Mouse (Mus musculus) CD8-positive naive resting alpha-beta T cell, adult 2 months (primary cell): ENCODE data around the gene Mprip.
"Not testable (repeated sequence)": the region's sequence is repeated elsewhere in the genome, so short reads cannot be mapped to it uniquely, and the experiment has no call there.

Experiments
- DNase-seq, 2 experiments: peaks; one replicate each; pipeline ENCODE4 v3.0.0; 2022; ENCODE audit warnings: low read depth in 2 of 2, low spot score in 2 of 2

Gene Mprip

GRCm38 (mm10) chr11:59653003-59653402 lies 8.1 kb upstream of the Mprip start:
- peak in 1 of 2 experiments; percentile 8 for DNase-seq

DNA sequence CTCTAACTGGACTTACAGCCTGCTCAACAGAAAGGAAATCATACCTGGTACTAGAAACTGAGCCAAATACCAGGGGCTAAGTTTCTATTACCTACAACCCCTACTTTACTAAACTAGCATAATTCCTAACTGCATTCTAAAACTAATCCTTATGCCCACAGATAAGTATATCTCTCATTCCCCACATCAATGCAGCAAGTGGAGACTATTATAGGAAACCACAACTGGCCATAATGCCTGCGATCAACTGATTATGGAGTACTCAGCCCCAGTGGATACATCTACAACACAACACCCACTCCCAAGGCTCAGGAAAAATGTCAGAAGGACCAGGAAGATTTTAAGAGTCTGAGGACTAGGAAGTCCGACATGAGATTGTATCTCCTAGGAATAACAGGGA lies 7.6 kb upstream of the Mprip start:
- DNase-seq = no peak

DNA sequence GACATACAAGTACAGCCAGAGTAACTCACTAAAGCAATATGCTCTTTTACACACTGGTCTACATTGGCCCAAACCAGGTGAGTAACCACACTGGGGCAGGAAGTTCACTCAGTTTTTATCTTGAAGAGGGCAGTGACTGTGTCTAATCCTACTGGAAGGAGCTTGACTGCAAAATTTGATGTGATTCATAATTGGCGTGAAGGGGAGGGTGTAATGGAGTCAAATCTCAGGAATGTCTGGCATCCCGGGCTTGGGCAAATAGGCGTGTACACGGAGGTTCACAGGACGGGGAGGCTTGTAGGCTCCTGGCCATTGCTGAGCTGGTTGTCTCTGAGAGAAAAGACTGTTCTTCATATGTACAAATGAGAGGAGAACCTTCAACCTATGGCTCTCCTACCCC lies 5.8 kb upstream of the Mprip start:
- DNase-seq = no peak

DNA sequence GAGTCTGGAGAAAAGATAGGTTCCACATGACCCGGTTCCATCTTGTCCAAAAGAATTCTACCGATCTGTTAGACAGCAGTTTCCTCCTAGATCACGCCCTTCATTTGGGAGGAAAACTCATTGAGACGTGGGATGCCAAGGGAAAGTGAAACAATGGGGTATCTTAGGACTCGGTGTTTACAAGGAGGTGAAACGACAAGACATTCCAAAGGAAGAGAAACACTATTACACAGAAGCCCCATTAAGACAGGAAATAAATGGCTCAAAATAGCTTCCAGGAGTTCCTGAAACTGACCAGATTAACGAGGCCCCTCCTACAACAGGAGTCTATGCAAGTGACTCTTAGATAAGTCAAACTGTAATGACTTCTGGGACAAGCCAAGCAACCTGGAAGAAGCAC lies 5.1 kb upstream of the Mprip start:
- no peak for DNase-seq

GRCm38 (mm10) chr11:59661601-59662248 lies 620 bp downstream of the Mprip start:
- DNase-seq = no peak

DNA sequence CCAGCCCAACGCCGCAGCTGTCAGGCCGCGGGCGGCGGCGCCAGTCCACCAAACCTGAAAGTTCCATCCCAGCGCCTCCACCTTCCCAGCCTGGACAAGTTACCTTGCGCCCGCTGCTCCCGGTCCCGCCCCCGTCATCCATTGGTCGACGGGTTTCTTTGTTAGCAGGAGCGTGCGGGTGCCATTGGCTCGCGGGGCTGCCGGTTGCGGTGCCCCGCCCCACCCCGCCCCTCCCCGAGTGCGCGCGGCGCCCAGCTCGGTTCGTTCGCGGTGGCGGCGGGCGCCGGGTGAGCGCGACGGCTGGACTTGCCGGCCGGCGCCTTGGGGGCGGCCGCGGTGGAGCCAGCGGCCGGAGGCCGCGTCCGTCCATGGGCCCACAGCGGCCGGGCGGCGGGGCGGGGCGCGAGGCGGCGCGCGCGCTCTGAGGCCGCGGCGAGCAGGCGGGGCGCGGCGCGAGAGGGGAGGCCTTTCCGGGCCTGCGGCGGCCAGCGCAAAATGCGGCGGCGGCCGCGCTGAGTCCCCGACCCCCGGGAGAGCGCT lies 1.2 kb downstream of the Mprip start:
- DNase-seq = peak; percentile 61 to 70

- peak; percentile 9 to 20 for DNase-seq
These were observed 2.0 kb downstream of the Mprip start for GRCm38 (mm10) chr11:59662877-59663775.

- DNase-seq = no peak
These were observed 2.7 kb downstream of the Mprip start for GRCm38 (mm10) chr11:59663776-59664320.

DNA sequence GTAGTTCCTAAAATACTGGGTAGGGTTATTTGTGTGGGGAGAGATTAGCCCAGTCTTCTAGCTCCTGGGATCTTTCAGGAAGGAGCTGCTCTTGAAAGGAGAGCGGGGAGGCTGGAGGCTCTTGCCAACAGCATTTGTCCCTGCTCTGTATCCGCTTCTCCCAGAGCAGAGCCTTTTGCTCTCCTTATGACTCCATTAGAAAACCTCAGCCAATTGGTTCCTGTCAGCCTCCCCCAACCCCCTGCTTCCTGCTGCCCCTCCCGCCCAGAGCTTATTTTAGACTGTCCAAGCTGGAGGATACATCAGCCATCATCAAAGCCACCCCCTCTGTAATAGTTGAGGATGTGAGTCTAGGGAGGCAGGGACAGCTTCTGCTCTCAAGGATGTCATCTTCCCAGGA lies 3.7 kb downstream of the Mprip start:
- DNase-seq = no peak

- DNase-seq = no peak
These were observed 10.1 kb downstream of the Mprip start for GRCm38 (mm10) chr11:59671049-59671693.

DNA sequence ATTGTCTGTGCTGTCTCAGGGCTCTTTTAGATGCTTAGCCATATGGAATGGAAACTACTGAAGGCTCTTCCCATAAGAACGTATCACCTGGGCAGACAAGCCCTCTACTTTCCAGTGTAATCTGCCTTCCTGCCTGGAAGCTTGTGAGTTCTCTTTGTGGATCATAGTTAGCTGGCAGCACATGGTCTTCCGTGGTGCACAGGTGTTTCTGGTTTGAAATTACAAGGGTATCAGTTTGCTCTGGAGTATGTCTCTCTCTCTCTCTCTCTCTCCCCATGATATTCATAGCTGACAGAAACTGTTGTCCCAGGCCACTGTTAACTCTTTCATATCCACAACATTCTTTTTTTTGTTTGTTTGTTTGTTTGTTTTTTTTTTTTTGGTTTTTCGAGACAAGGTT lies 12.9 kb downstream of the Mprip start:
- no peak for DNase-seq

DNA sequence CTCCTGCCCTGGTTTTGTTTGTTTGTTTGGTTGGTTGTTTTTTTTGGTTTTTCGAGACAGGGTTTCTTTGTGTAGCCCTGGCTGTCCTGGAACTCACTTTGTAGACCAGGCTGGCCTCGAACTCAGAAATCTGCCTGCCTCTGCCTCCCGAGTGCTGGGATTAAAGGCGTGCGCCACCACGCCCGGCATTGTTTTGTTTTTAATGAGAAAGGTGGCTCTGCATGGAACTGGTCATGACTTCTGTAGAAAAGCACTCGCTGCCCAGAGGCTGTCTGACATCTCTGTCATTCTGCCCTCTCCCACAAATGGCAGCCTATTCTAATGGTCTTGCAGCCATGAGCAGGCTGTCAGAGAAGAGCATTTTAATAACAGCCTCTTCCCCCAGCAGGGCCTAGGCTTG lies 13.6 kb downstream of the Mprip start:
- DNase-seq = not testable (repeated sequence)

DNA sequence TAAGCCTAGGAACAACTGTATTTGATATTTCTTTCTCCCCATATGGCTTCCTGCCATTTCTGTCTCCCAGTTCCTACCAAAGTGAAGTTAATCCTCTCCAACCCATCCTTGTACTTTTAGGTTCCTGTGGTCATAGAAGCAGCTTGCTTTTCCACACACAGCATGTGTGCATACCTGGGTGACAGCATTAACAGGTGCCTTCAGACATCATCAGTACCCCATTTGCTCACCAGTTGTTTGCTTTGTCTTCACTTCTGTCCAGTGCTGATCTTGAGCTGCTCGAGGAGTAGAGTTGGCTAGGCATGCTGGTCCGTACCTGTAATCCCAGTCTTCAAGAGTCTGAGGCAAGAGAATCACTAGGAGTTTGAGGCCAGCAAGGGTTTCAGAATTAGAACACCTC lies 16.7 kb downstream of the Mprip start:
- no peak for DNase-seq

DNA sequence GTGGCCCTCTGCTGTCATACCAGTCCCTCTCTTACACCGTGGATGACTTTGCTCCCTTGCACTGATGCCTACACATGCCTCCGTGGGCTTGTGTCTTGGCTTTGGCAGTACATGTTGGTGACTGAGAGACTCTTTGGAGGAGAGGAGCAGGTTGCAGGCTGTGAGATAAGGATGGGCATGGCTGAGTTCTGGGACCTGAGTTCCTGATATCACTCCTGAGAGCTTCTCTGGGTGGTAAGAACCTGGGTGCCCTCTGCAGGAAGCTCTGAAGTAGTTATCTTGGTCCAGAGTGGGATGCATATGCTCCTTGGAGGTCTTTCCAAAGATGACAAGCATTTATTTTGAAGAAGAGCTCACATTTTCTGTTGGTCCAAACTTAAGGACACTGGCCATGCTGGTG lies 17.6 kb downstream of the Mprip start:
- no peak for DNase-seq

DNA sequence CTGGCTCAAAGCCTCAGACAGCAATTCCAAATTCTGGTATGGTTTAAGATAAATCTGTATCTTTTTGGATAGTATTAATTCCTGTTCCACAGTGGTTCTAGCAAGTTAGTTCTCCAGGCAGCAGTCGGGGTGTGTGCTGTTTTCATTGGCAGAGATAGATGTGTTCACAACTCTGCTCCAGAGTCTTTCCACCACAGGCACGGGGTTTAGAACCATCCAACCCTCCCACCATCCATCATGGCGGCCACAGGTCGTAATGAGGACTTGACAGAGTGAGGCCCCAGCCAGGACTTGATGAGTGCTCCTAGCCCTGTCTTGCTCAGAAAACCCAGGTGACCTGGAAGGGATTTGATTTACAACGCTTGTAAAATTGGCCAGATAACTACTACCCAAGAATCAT lies 19.0 kb downstream of the Mprip start:
- no peak for DNase-seq

DNA sequence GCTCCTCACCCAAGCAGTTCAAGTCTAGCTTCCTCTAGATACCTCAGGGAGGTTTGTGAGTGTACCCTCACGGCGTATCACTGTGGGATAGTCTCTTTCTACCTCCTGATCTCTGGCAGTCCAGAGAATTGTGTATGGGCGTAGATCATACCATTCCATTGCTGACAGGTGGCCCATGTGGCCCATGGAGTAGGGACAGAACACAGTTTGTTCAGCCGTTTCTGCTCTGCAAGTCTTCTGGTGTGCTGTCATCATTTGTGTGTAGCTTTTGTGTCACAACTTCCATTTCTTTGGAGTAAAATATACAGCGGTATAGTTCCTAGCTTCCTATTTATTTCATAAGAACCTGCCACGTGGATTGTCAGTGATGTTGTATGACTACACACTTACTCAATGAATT lies 23.9 kb downstream of the Mprip start:
- DNase-seq = no peak

- no peak for DNase-seq
These were observed 33.4 kb downstream of the Mprip start for GRCm38 (mm10) chr11:59694533-59694932.

DNA sequence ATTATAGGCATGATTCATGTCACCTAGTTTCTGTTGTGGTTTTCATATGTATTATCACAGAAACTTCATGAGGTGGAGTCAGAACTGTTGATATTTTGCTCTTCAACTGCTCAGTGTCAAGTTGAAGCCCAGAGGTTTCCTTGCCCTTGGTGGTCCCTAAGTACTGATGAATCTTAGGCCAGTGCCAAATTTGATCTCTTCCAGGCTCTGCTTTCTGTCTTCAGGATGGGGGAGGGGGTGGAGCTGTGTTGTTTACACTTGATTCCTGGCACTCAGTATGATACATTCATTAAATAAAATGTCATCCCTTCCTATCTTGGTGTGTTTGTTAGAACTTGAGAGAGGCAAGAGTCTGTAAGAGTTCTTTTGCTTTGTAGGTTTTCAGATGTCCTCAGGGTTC lies 34.4 kb downstream of the Mprip start:
- DNase-seq = no peak

- DNase-seq = no peak
These were observed 36.5 kb downstream of the Mprip start for GRCm38 (mm10) chr11:59697572-59697971.

- no peak for DNase-seq
These were observed 39.7 kb downstream of the Mprip start for GRCm38 (mm10) chr11:59700787-59701186.

DNA sequence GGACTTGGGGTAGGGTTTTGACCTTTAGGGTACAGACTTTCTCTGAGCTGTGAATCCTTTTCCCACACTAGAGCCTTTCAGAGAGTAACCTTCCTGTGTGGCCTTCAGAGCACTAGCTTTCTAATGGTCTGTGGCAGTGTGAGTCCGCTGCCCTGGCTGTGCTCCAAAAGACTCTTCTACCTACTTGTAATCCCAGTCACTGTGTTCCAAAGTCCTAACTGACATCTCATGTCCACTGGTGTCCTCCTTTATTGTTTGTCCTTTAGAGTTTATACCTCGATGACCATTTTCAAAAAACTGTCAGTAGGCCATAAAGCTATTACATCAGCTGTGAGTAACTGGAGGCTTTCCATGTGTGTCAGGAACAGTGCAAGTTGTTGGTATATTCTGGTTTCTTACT lies 44.0 kb downstream of the Mprip start:
- no peak for DNase-seq

- DNase-seq = no peak
These were observed 46.4 kb downstream of the Mprip start for GRCm38 (mm10) chr11:59707481-59707880.
